Comparison of ENCODE assay signal across 8 mouse cellular contexts in the genomic region with DNA sequence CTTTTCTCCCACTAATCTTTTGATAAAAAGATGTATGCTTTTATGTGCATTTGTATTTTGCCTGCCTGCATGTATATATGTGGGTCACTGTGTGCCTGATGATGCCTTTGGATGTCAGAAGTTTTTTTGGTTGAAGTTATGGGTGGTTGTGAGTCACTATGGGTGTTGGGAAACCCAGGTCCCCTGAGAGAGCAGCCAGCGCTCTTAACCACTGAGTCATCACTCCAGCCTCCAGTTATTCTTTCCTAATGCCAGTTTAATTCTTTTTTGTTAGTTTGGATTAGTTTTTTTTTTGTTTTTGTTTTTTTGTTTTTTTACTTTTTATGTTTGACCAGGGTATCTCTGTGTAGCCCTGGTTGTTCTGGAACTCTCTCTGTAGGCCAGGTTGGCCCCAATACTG. TPM values are rescaled to one million over a fixed set of nuclear protein-coding genes. Genes with fewer than 3 reads are reported as not detected.
DNase-seq lines count a peak whose midpoint lies in the region; ATAC-seq lines count a peak whose summit lies in the region.

No protein-coding gene starts in this region.

- H3K36me3 ChIP-seq in forebrain, embryonic 15.5 days = no peaks in the 10 kb centered on the region
- no peaks in the 10 kb centered on the region for H3K36me3 ChIP-seq in forebrain, embryonic 16.5 days (ENCODE audit: control insufficient read depth, insufficient read depth)
- no peaks in the 10 kb centered on the region for H3K36me3 ChIP-seq in intestine, embryonic 15.5 days

- no peak overlapping the region for H3K4me3 ChIP-seq in forebrain, embryonic 15.5 days
- no peak overlapping the region for H3K4me3 ChIP-seq in forebrain, embryonic 16.5 days (replicated peaks; ENCODE audit: low read length)
- no peak overlapping the region for H3K4me3 ChIP-seq in intestine, embryonic 15.5 days (replicated peaks)

- no peak overlapping the region for H3K9ac ChIP-seq in forebrain, embryonic 15.5 days (replicated peaks)
- no peak overlapping the region for H3K9ac ChIP-seq in forebrain, embryonic 16.5 days (replicated peaks; ENCODE audit: low read depth, low read length)
- H3K9ac ChIP-seq in intestine, embryonic 15.5 days = no peak overlapping the region

- no peaks in the 10 kb centered on the region for H3K9me3 ChIP-seq in forebrain, embryonic 15.5 days
- H3K9me3 ChIP-seq in forebrain, embryonic 16.5 days (ENCODE audit: control insufficient read depth, low read length) = no peaks in the 10 kb centered on the region
- H3K9me3 ChIP-seq in intestine, embryonic 15.5 days = no peaks in the 10 kb centered on the region

- 63% methylated on average over 1 of the region's 1 CpGs for WGBS in forebrain, embryonic 15.5 days
- WGBS in forebrain, embryonic 16.5 days = 59% methylated on average over 1 of the region's 1 CpGs
- 62% methylated on average over 1 of the region's 1 CpGs for WGBS in intestine, embryonic 15.5 days

- peaks cover 13% of the 10 kb centered on the region for H3K4me1 ChIP-seq in forebrain, embryonic 15.5 days
- peaks cover 10% of the 10 kb centered on the region for H3K4me1 ChIP-seq in forebrain, embryonic 16.5 days (replicated peaks; ENCODE audit: control insufficient read depth, insufficient read depth, low read length)
- peaks cover 9% of the 10 kb centered on the region for H3K4me1 ChIP-seq in intestine, embryonic 15.5 days (replicated peaks)

- DNase-seq in 3134 (ENCODE audit: extremely low read depth, insufficient read length, low spot score) = peak; percentile 74
- DNase-seq in cerebellum, adult 11-12 months = no peak
- no peak for DNase-seq in layer of hippocampus, postnatal 14 days (ENCODE audit: low spot score in 2 of 2)

- no peak for ATAC-seq in forebrain, embryonic 15.5 days (replicated peaks)
- no peak for ATAC-seq in forebrain, embryonic 16.5 days
- ATAC-seq in common myeloid progenitor, adult 5-6 weeks (replicated peaks; ENCODE audit: low read depth, poor library complexity, severe bottlenecking) = 0 out of 2 replicates have a peak, but pooled peaks have one; percentile 3
- no peak for ATAC-seq in intestine, embryonic 15.5 days
- ATAC-seq in erythroid progenitor cell, adult 5-6 weeks (replicated peaks; ENCODE audit: low FRiP score, poor library complexity, severe bottlenecking) = no peak

- H3K4me2 ChIP-seq in forebrain, embryonic 15.5 days (replicated peaks) = no peak overlapping the region
- H3K4me2 ChIP-seq in forebrain, embryonic 16.5 days (ENCODE audit: low read length) = no peak overlapping the region
- no peak overlapping the region for H3K4me2 ChIP-seq in intestine, embryonic 15.5 days (replicated peaks)

- H3K27ac ChIP-seq in forebrain, embryonic 15.5 days (replicated peaks) = 0 out of 2 replicates have a peak overlapping the region, but pooled peaks have one; percentile 94
- H3K27ac ChIP-seq in forebrain, embryonic 16.5 days (ENCODE audit: low read length) = no peak overlapping the region
- H3K27ac ChIP-seq in intestine, embryonic 15.5 days = 0 out of 2 replicates have a peak overlapping the region, but pooled peaks have one; percentile 42

- H3K27me3 ChIP-seq in forebrain, embryonic 15.5 days = no peaks in the 10 kb centered on the region
- no peaks in the 10 kb centered on the region for H3K27me3 ChIP-seq in forebrain, embryonic 16.5 days (replicated peaks; ENCODE audit: control insufficient read depth, insufficient read depth, low read length)
- H3K27me3 ChIP-seq in intestine, embryonic 15.5 days (replicated peaks) = no peaks in the 10 kb centered on the region

RNA-seq across cellular contexts. Expression of a gene that starts 5.5 kb away (rescaled TPM):
- 4.9 and 5.1 TPM in 2 replicates for polyA plus RNA-seq in forebrain, embryonic 15.5 days (2015; fragmentation: Nextera tagmentation; extraction: Ambion mirVana)
- 5.4 and 6.6 TPM in 2 replicates for polyA plus RNA-seq in forebrain, embryonic 16.5 days (2015; fragmentation: Nextera tagmentation; extraction: Ambion mirVana)
- 2.0 and 3.1 TPM in 2 replicates for total RNA-seq in common myeloid progenitor, adult 5-6 weeks (2017)
- polyA plus RNA-seq in intestine, embryonic 15.5 days (2015; fragmentation: Nextera tagmentation; extraction: Ambion mirVana) = 9.4 and 9.7 TPM in 2 replicates
- total RNA-seq in layer of hippocampus, postnatal 14 days (2021) = 1 to 10 TPM; 4.1 TPM
- total RNA-seq in erythroid progenitor cell, adult 5-6 weeks (2015; ENCODE audit: low replicate concordance) = 17.7 and 28.5 TPM in 2 replicates
- 13.7 and 15.2 TPM in 2 replicates for total RNA-seq in erythroid progenitor cell, adult 5-6 weeks (2017; ENCODE audit: low replicate concordance)

RNA-seq across cellular contexts. Expression of a gene that starts 59.6 kb away (rescaled TPM):
- 9.6 and 9.8 TPM in 2 replicates for polyA plus RNA-seq in forebrain, embryonic 15.5 days (2015; fragmentation: Nextera tagmentation; extraction: Ambion mirVana)
- polyA plus RNA-seq in forebrain, embryonic 16.5 days (2015; fragmentation: Nextera tagmentation; extraction: Ambion mirVana) = 8.3 and 8.5 TPM in 2 replicates
- not detected in 2 replicates for total RNA-seq in common myeloid progenitor, adult 5-6 weeks (2017)
- 0.99 and 1.4 TPM in 2 replicates for polyA plus RNA-seq in intestine, embryonic 15.5 days (2015; fragmentation: Nextera tagmentation; extraction: Ambion mirVana)
- 1 to 10 TPM; 5.3 to 6.1 TPM for total RNA-seq in layer of hippocampus, postnatal 14 days (2021)
- not detected in 2 replicates for total RNA-seq in erythroid progenitor cell, adult 5-6 weeks (2015; ENCODE audit: low replicate concordance)
- not detected in 2 replicates for total RNA-seq in erythroid progenitor cell, adult 5-6 weeks (2017; ENCODE audit: low replicate concordance)
